Mouse (Mus musculus) kidney, postnatal 0 days (tissue): Measurements from ENCODE around the gene Cyth3. TPM values are rescaled to one million over a fixed set of nuclear protein-coding genes. Genes with fewer than 3 reads are reported as not detected.

Experiments used
- ATAC-seq: fragments of 200-750 bp; cut with Nextera tagmentation; replicated peaks from 2 replicates; pipeline ENCODE4 v1.8.0; 2017; ENCODE audit warnings: low read depth, moderate number of reproducible peaks, moderate TSS enrichment, moderate library complexity; ENCODE audit not compliant: low FRiP score
- DNase-seq: peaks from one replicate; pipeline ENCODE4 v3.0.0-alpha.2; 2016; ENCODE audit warnings: low spot score
- H3K27ac ChIP-seq: fragments of 300-500 bp; sonication (generic); 2 replicates; pipeline ENCODE4 v1.5.1; 2014; ENCODE audit warnings: mild to moderate bottlenecking
- H3K27me3 ChIP-seq: fragments of 300-500 bp; sonication (generic); 2 replicates; pipeline ENCODE4 v1.6.1; 2014; ENCODE audit warnings: low read length, mixed read lengths; ENCODE audit not compliant: insufficient read depth
- H3K36me3 ChIP-seq: fragments of 300-500 bp; sonication (generic); 2 replicates; pipeline ENCODE4 v1.6.1; 2014; ENCODE audit warnings: low read length, mixed read lengths; ENCODE audit not compliant: insufficient read depth
- H3K4me1 ChIP-seq: fragments of 300-500 bp; sonication (generic); replicated peaks from 2 replicates; pipeline ENCODE4 v1.6.1; 2014; ENCODE audit warnings: antibody characterized with exemption, low read length, mixed read lengths; ENCODE audit not compliant: insufficient read depth
- H3K4me2 ChIP-seq: fragments of 300-500 bp; sonication (generic); 2 replicates; pipeline ENCODE4 v1.6.1; 2014; ENCODE audit warnings: mild to moderate bottlenecking, low read length, moderate library complexity, mixed read lengths
- H3K4me3 ChIP-seq: fragments of 300-500 bp; sonication (generic); replicated peaks from 2 replicates; pipeline ENCODE4 v1.5.1; 2014; ENCODE audit warnings: low read depth, low read length
- H3K9ac ChIP-seq: fragments of 300-500 bp; sonication (generic); 2 replicates; pipeline ENCODE4 v1.6.1; 2014; ENCODE audit warnings: low read depth, low read length
- H3K9me3 ChIP-seq: fragments of 300-500 bp; sonication (generic); replicated peaks from 2 replicates; pipeline ENCODE4 v1.6.1; 2016; ENCODE audit warnings: low read length, inconsistent platforms, mixed read lengths
- CTCF ChIP-seq: IDR thresholded peaks from 2 replicates; pipeline ENCODE4 v1.5.1; 2016; ENCODE audit warnings: antibody characterized with exemption, low read depth, mild to moderate bottlenecking, moderate library complexity
- WGBS: fragments of 180-500 bp; shearing (Covaris S2); extraction: QIAGEN DNeasy Blood & Tissue Kit; methylation state at CpG from one replicate; pipeline ENCODE4 v1.1.7; 2014; 5-methylcytosine and 5-hydroxymethylcytosine counted together
- polyA plus RNA-seq: library from polyadenylated mRNA; unstranded; fragments of >200 nt; fragmentation: Nextera tagmentation; extraction: Ambion mirVana; gene quantifications from 2 replicates; pipeline ENCODE4 v1.2.1, GENCODE M21; 2015

The Cyth3 gene
- polyA plus RNA-seq, 1 experiment from 2014 or later: 74.3 TPM

- Histone ChIP-seq H3K27ac (peak overlapping the region; percentile 75), H3K27me3 (no peaks in the 10 kb centered on the region), H3K9me3 (no peaks in the 10 kb centered on the region), H3K4me1 (peaks cover 19% of the 10 kb centered on the region), H3K4me3 (peak overlapping the region; percentile 3), H3K9ac (peak overlapping the region; percentile 35), H3K4me2 (peak overlapping the region; percentile 52), H3K36me3 (no peaks in the 10 kb centered on the region)
- DNase-seq (no peak), ATAC-seq (no peak)
- TF ChIP-seq CTCF: no peak
- WGBS: 49% methylated on average over 12 of the region's 12 CpGs
Measured at GRCm38 (mm10) chr5:143625497-143625896, 3.2 kb downstream of the Cyth3 start.

- 38% methylated on average over 11 of the region's 11 CpGs for WGBS
- ATAC-seq (no peak), DNase-seq (peak; percentile 58)
- Histone ChIP-seq H3K4me3 (peak overlapping the region; percentile 3), H3K9ac (peak overlapping the region; percentile 35), H3K36me3 (no peaks in the 10 kb centered on the region), H3K27me3 (no peaks in the 10 kb centered on the region), H3K4me2 (peak overlapping the region; percentile 52), H3K4me1 (peaks cover 14% of the 10 kb centered on the region), H3K27ac (peak overlapping the region; percentile 75), H3K9me3 (no peaks in the 10 kb centered on the region)
- no peak for TF ChIP-seq CTCF
Measured at GRCm38 (mm10) chr5:143625940-143626588, 3.8 kb downstream of the Cyth3 start.

GRCm38 (mm10) chr5:143627507-143627906 is 5.3 kb downstream of the Cyth3 start:
- no peak for DNase-seq

GRCm38 (mm10) chr5:143627926-143628325 is 5.7 kb downstream of the Cyth3 start:
- H3K9ac ChIP-seq: no peak overlapping the region
- no peaks in the 10 kb centered on the region for H3K9me3 ChIP-seq
- peaks cover 31% of the 10 kb centered on the region for H3K4me1 ChIP-seq
- no peaks in the 10 kb centered on the region for H3K36me3 ChIP-seq
- H3K27ac ChIP-seq: no peak overlapping the region
- DNase-seq (no peak), ATAC-seq (no peak)
- H3K4me2 ChIP-seq: no peak overlapping the region
- 94% methylated on average over 1 of the region's 1 CpGs for WGBS
- H3K27me3 ChIP-seq: no peaks in the 10 kb centered on the region
- TF ChIP-seq CTCF: no peak
- no peak overlapping the region for H3K4me3 ChIP-seq

More at GRCm38 (mm10) chr5:143627507-143627906, 5.3 kb downstream of the Cyth3 start:
- Histone ChIP-seq H3K36me3 (no peaks in the 10 kb centered on the region), H3K9me3 (no peaks in the 10 kb centered on the region), H3K27me3 (no peaks in the 10 kb centered on the region), H3K9ac (no peak overlapping the region), H3K4me3 (no peak overlapping the region), H3K27ac (no peak overlapping the region), H3K4me1 (peaks cover 28% of the 10 kb centered on the region), H3K4me2 (no peak overlapping the region)
- no peak for ATAC-seq
- TF ChIP-seq CTCF: no peak
- 95% methylated on average over 6 of the region's 6 CpGs for WGBS

GRCm38 (mm10) chr5:143629686-143630085 is 7.4 kb downstream of the Cyth3 start:
- H3K9me3 ChIP-seq: no peaks in the 10 kb centered on the region
- no peak overlapping the region for H3K27ac ChIP-seq
- WGBS: 85% methylated on average over 8 of the region's 8 CpGs
- no peak overlapping the region for H3K4me3 ChIP-seq
- H3K27me3 ChIP-seq: no peaks in the 10 kb centered on the region
- no peak overlapping the region for H3K9ac ChIP-seq
- ATAC-seq: no peak
- no peak for DNase-seq
- H3K4me2 ChIP-seq: no peak overlapping the region
- TF ChIP-seq CTCF: no peak
- no peaks in the 10 kb centered on the region for H3K36me3 ChIP-seq
- peaks cover 44% of the 10 kb centered on the region for H3K4me1 ChIP-seq

GRCm38 (mm10) chr5:143630214-143630613 is 8.0 kb downstream of the Cyth3 start:
- no peak overlapping the region for H3K9ac ChIP-seq
- peak; percentile 36 for TF ChIP-seq CTCF
- H3K36me3 ChIP-seq: no peaks in the 10 kb centered on the region
- DNase-seq (no peak), ATAC-seq (no peak)
- H3K4me2 ChIP-seq: no peak overlapping the region
- no peak overlapping the region for H3K4me3 ChIP-seq
- WGBS: 95% methylated on average over 3 of the region's 3 CpGs
- H3K27me3 ChIP-seq: no peaks in the 10 kb centered on the region
- H3K27ac ChIP-seq: no peak overlapping the region
- no peaks in the 10 kb centered on the region for H3K9me3 ChIP-seq
- H3K4me1 ChIP-seq: peaks cover 47% of the 10 kb centered on the region

GRCm38 (mm10) chr5:143630738-143631137 is 8.5 kb downstream of the Cyth3 start:
- no peak overlapping the region for H3K4me3 ChIP-seq
- WGBS: 89% methylated on average over 8 of the region's 8 CpGs
- no peak overlapping the region for H3K9ac ChIP-seq
- H3K27ac ChIP-seq: no peak overlapping the region
- no peak overlapping the region for H3K4me2 ChIP-seq
- DNase-seq: no peak
- H3K4me1 ChIP-seq: peaks cover 48% of the 10 kb centered on the region
- no peaks in the 10 kb centered on the region for H3K9me3 ChIP-seq
- no peak for ATAC-seq
- TF ChIP-seq CTCF: no peak
- H3K27me3 ChIP-seq: no peaks in the 10 kb centered on the region
- no peaks in the 10 kb centered on the region for H3K36me3 ChIP-seq
